12 mouse cellular contexts compared by ENCODE assay signal in the genomic region with DNA sequence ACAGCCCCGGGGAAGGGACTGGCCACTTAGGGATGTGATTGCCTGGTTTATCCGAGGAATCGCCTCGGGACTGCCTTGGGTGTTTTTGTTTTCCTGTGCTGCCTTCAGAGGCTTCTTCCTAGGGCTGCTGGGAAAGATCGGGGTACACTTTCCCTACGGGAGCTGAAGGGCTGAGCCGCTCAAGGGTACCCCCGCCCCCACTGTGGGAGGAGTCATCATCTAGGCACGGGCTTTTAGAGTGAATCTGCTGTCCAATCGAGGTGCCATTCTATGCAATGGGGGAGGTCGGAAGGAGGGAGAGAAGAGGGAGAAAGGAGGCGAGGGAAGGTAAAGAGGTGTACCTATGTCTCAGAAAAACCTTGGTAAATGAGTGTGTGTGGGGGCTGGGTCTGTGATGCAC. TPM values are rescaled to one million over a fixed set of nuclear protein-coding genes. Genes with fewer than 3 reads are reported as not detected.
DNase-seq lines count a peak whose midpoint lies in the region; ATAC-seq and TF ChIP-seq lines count a peak whose summit lies in the region.
"Had no signal": no experiment of that assay in that cellular context is flagged by ENCODE, and none has a peak within 500 bp of the region (broad histone marks: within the 10 kb centered on the region; RNA-seq: fewer than 3 reads in every experiment).

No protein-coding gene starts in this region.

- peak; percentile 21 for ATAC-seq in activated CD4-positive, CD25-positive, alpha-beta regulatory T cell, adult 4 months
- ATAC-seq in midbrain, embryonic 13.5 days = peak; percentile 84

- DNase-seq in hindbrain, embryonic 10.5 days (ENCODE audit: low spot score) = peak; percentile 28
- DNase-seq in layer of hippocampus, adult 8-10 months (ENCODE audit: low spot score in 2 of 2) = no peak
- no peak for DNase-seq in natural killer cell, adult 2 months (ENCODE audit: low spot score in 2 of 2)
- DNase-seq in kidney, postnatal 14 days = no peak
- DNase-seq: gastrocnemius, adult 2 months; thymus, postnatal 36 days had no signal

- H3K9ac ChIP-seq in midbrain, embryonic 13.5 days (replicated peaks) = peak overlapping the region; percentile 64
- H3K9ac ChIP-seq: liver, embryonic 14.5 days had no signal

- peak overlapping the region; percentile 58 for H3K4me2 ChIP-seq in midbrain, embryonic 13.5 days (replicated peaks)

- no peaks in the 10 kb centered on the region for H3K36me3 ChIP-seq in E14TG2a.4 (ENCODE audit: insufficient read depth, low read length)
- no peaks in the 10 kb centered on the region for H3K36me3 ChIP-seq in hindbrain, embryonic 10.5 days
- no peaks in the 10 kb centered on the region for H3K36me3 ChIP-seq in midbrain, embryonic 13.5 days

- peaks cover 15% of the 10 kb centered on the region for H3K9me3 ChIP-seq in E14TG2a.4 (ENCODE audit: low read length)
- H3K9me3 ChIP-seq in hindbrain, embryonic 10.5 days = no peaks in the 10 kb centered on the region
- H3K9me3 ChIP-seq in midbrain, embryonic 13.5 days = no peaks in the 10 kb centered on the region

- peak overlapping the region; percentile 60 for H3K4me3 ChIP-seq in E14TG2a.4 (replicated peaks; ENCODE audit: low read length)
- H3K4me3 ChIP-seq in hindbrain, embryonic 10.5 days = peak overlapping the region; percentile 27
- H3K4me3 ChIP-seq in midbrain, embryonic 13.5 days (replicated peaks) = peak overlapping the region; percentile 52
- H3K4me3 ChIP-seq: gastrocnemius, adult 2 months had no signal

- H3K27ac ChIP-seq in hindbrain, embryonic 10.5 days = no peak overlapping the region
- peak overlapping the region; percentile 86 for H3K27ac ChIP-seq in midbrain, embryonic 13.5 days
- H3K27ac ChIP-seq: gastrocnemius, adult 2 months; liver, embryonic 14.5 days had no signal

- TF ChIP-seq CTCF in E14TG2a.4 (conservative IDR thresholded peaks at IDR 0.05; ENCODE audit: low read length) = no peak

- H3K4me1 ChIP-seq in E14TG2a.4 (replicated peaks; ENCODE audit: low read depth, low read length) = peaks cover 42% of the 10 kb centered on the region
- peaks cover 39% of the 10 kb centered on the region for H3K4me1 ChIP-seq in hindbrain, embryonic 10.5 days (replicated peaks)
- peaks cover 36% of the 10 kb centered on the region for H3K4me1 ChIP-seq in midbrain, embryonic 13.5 days (replicated peaks)

- H3K27me3 ChIP-seq in E14TG2a.4 (ENCODE audit: insufficient read depth, low read length) = peaks cover 98% of the 10 kb centered on the region
- peaks cover 98% of the 10 kb centered on the region for H3K27me3 ChIP-seq in hindbrain, embryonic 10.5 days (ENCODE audit: insufficient read depth, poor library complexity, severe bottlenecking)
- peaks cover 90% of the 10 kb centered on the region for H3K27me3 ChIP-seq in midbrain, embryonic 13.5 days

- WGBS in hindbrain, embryonic 10.5 days = 2% methylated on average over 12 of the region's 12 CpGs
- WGBS in midbrain, embryonic 13.5 days = 1% methylated on average over 12 of the region's 12 CpGs

RNA-seq across cellular contexts. Expression of a gene that starts 5.7 kb away (rescaled TPM):
- polyA plus RNA-seq in activated CD4-positive, CD25-positive, alpha-beta regulatory T cell, adult 4 months (2017; shearing (Covaris generic)) = not detected
- 0.35 and 1.4 TPM in 2 replicates for polyA plus RNA-seq in hindbrain, embryonic 10.5 days (2016; fragmentation: Nextera tagmentation; extraction: Ambion mirVana)
- 6.5 and 8.3 TPM in 2 replicates for polyA plus RNA-seq in midbrain, embryonic 13.5 days (2015; fragmentation: Nextera tagmentation; extraction: Ambion mirVana)
- total RNA-seq in layer of hippocampus, adult 8-10 months (2022) = 10 to 100 TPM; 62.7 to 69.9 (median 64.8) TPM
- total RNA-seq: gastrocnemius, adult 2 months; hematopoietic stem cell, adult 5-6 weeks; megakaryocyte-erythroid progenitor cell, adult 5-6 weeks had no signal

RNA-seq across cellular contexts. Expression of a gene that starts 8.4 kb away (rescaled TPM):
- 1 to 10 TPM; 3.1 to 3.2 TPM for polyA plus RNA-seq in activated CD4-positive, CD25-positive, alpha-beta regulatory T cell, adult 4 months (2017; shearing (Covaris generic))
- polyA plus RNA-seq in hindbrain, embryonic 10.5 days (2016; fragmentation: Nextera tagmentation; extraction: Ambion mirVana) = 14.7 and 16.4 TPM in 2 replicates
- 10.9 and 14.6 TPM in 2 replicates for polyA plus RNA-seq in midbrain, embryonic 13.5 days (2015; fragmentation: Nextera tagmentation; extraction: Ambion mirVana)
- total RNA-seq in layer of hippocampus, adult 8-10 months (2022) = 10 to 100 TPM; 14.3 to 15.1 (median 14.7) TPM

RNA-seq across cellular contexts. Expression of a gene that starts 48.9 kb away (rescaled TPM):
- 100 to 1,000 TPM; 100 to 110 TPM for polyA plus RNA-seq in activated CD4-positive, CD25-positive, alpha-beta regulatory T cell, adult 4 months (2017; shearing (Covaris generic))
- polyA plus RNA-seq in hindbrain, embryonic 10.5 days (2016; fragmentation: Nextera tagmentation; extraction: Ambion mirVana) = 3.0 and 3.5 TPM in 2 replicates
- polyA plus RNA-seq in midbrain, embryonic 13.5 days (2015; fragmentation: Nextera tagmentation; extraction: Ambion mirVana) = 8.4 and 8.7 TPM in 2 replicates
- total RNA-seq in layer of hippocampus, adult 8-10 months (2022) = 100 to 1,000 TPM; 118 to 142 (median 128) TPM

Comparison
In these comparisons a context has a peak if more than half of its experiments do, and no peak if none do; other contexts are left out.
1. RNA of a gene that starts 48.9 kb away (polyA plus RNA-seq): 100 to 110 TPM in activated CD4-positive, CD25-positive, alpha-beta regulatory T cell, adult 4 months; 8.4 to 8.7 TPM in midbrain, embryonic 13.5 days and 3.0 to 3.5 TPM in hindbrain, embryonic 10.5 days; every median in the first group is over 10 times any median in the second.
2. Peak in every context shown above with its lines, with median percentiles within 50 percentile points of each other: H3K4me3 ChIP-seq.